Mouse (Mus musculus) liver, embryonic 11.5 days (tissue): ENCODE data around the gene Asic2. TPM values are rescaled to one million over a fixed set of nuclear protein-coding genes. Genes with fewer than 3 reads are reported as not detected.
"Not testable (repeated sequence)": the region's sequence is repeated elsewhere in the genome, so short reads cannot be mapped to it uniquely, and the experiment has no call there.

Experiments used
- ATAC-seq: fragments of 200-750 bp; cut with Nextera tagmentation; replicated peaks from 2 replicates; pipeline ENCODE4 v1.8.0; 2017; ENCODE audit warnings: moderate number of reproducible peaks, mild to moderate bottlenecking, moderate TSS enrichment, moderate library complexity; ENCODE audit not compliant: low FRiP score
- DNase-seq: peaks from one replicate; pipeline ENCODE4 v3.0.0-alpha.2; 2017; ENCODE audit warnings: low spot score
- H3K27ac ChIP-seq: fragments of 300-500 bp; sonication (generic); 2 replicates; pipeline ENCODE4 v1.5.1; 2014; ENCODE audit warnings: mild to moderate bottlenecking, low read depth, low read length, control low read depth
- H3K27me3 ChIP-seq: fragments of 300-500 bp; sonication (generic); replicated peaks from 2 replicates; pipeline ENCODE4 v1.6.1; 2014; ENCODE audit warnings: low read length, mixed read lengths; ENCODE audit not compliant: control insufficient read depth, insufficient read depth
- H3K36me3 ChIP-seq: fragments of 300-500 bp; sonication (generic); 2 replicates; pipeline ENCODE4 v1.6.1; 2014; ENCODE audit warnings: mild to moderate bottlenecking, low read length, moderate library complexity, mixed read lengths; ENCODE audit not compliant: control insufficient read depth, insufficient read depth
- H3K4me1 ChIP-seq: fragments of 300-500 bp; sonication (generic); replicated peaks from 2 replicates; pipeline ENCODE4 v1.6.1; 2014; ENCODE audit warnings: low read length, mixed read lengths; ENCODE audit not compliant: control insufficient read depth, insufficient read depth
- H3K4me2 ChIP-seq: fragments of 300-500 bp; sonication (generic); 2 replicates; pipeline ENCODE4 v1.6.1; 2014; ENCODE audit warnings: mild to moderate bottlenecking, control low read depth, moderate library complexity
- H3K4me3 ChIP-seq: fragments of 300-500 bp; sonication (generic); 2 replicates; pipeline ENCODE4 v1.5.1; 2014; ENCODE audit warnings: low read depth, low read length, control low read depth
- H3K9ac ChIP-seq: fragments of 300-500 bp; sonication (generic); 2 replicates; pipeline ENCODE4 v1.6.1; 2014; ENCODE audit warnings: low read depth, low read length, control low read depth
- H3K9me3 ChIP-seq: fragments of 300-500 bp; sonication (generic); 2 replicates; pipeline ENCODE4 v1.6.1; 2016; ENCODE audit warnings: low read length, inconsistent platforms, mixed read lengths; ENCODE audit not compliant: control insufficient read depth
- WGBS: fragments of 180-500 bp; shearing (Covaris S2); extraction: QIAGEN DNeasy Blood & Tissue Kit; methylation state at CpG from one replicate; pipeline ENCODE4 v1.1.7; 2014; 5-methylcytosine and 5-hydroxymethylcytosine counted together
- polyA plus RNA-seq: library from polyadenylated mRNA; unstranded; fragments of >200 nt; fragmentation: Nextera tagmentation; extraction: Ambion mirVana; gene quantifications from 2 replicates; pipeline ENCODE4 v1.2.1, GENCODE M21; 2014

Asic2 gene
- polyA plus RNA-seq, 1 experiment from 2014 or later, result 0.27 TPM

- ATAC-seq (no peak), DNase-seq (no peak)
- 62% methylated on average over 8 of the region's 8 CpGs for WGBS
- Histone ChIP-seq H3K36me3 (no peaks in the 10 kb centered on the region), H3K4me3 (no peak overlapping the region), H3K4me1 (no peaks in the 10 kb centered on the region), H3K27ac (no peak overlapping the region), H3K27me3 (no peaks in the 10 kb centered on the region), H3K9me3 (no peaks in the 10 kb centered on the region), H3K4me2 (no peak overlapping the region), H3K9ac (no peak overlapping the region)
These were observed 597.8 kb downstream of the Asic2 start for GRCm38 (mm10) chr11:81370426-81370810.

DNA sequence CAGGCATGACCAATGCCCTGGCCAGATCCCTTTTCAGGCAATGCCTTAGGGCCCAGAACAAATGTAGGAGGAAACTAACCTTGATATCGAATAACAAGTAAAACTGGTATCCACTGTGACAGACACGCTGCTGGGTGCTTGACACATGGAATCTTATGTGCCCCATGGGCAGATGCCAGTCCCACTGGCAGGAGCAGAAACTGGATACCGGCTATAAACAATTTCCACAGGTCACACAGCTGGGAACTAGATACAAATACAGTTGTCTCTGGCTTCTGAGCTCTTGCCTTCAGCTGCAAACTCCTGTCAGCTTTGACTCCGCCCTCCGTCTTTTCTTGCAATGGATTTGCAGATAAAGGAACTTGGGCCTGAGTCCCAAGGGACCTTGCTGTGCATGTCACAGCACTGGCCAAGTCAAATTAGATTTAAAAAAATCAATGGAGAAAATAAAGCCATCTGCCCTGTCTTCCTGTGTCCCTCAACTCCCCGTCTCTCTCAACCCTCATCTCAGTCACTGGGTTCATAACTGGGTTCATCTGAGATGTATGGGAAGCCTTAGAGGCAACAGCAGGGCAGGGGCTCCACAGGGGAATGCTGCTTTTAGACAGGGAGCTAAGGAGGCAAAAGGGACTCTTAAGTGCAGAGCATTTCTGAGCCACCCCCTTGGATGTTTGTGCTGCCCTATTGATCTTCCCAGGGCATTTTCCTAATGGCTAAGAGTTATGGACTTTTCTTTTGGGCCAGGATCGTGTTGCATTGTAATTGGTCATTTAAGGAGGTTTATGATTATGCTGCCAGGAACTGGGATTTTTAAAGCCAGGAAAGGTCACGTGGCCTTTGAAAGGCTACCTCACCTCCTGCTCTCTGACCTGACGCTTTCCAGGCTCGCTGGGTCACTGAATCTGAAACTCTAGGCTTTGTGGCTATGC is 598.5 kb downstream of the Asic2 start:
- no peak overlapping the region for H3K4me2 ChIP-seq
- no peaks in the 10 kb centered on the region for H3K27me3 ChIP-seq
- no peaks in the 10 kb centered on the region for H3K36me3 ChIP-seq
- H3K4me1 ChIP-seq, result no peaks in the 10 kb centered on the region
- no peak overlapping the region for H3K9ac ChIP-seq
- DNase-seq (no peak), ATAC-seq (no peak)
- WGBS, result 64% methylated on average over 10 of the region's 10 CpGs
- no peak overlapping the region for H3K27ac ChIP-seq
- no peak overlapping the region for H3K4me3 ChIP-seq
- no peaks in the 10 kb centered on the region for H3K9me3 ChIP-seq

- Histone ChIP-seq H3K4me1 (no peaks in the 10 kb centered on the region), H3K9ac (no peak overlapping the region), H3K27me3 (no peaks in the 10 kb centered on the region), H3K4me3 (no peak overlapping the region), H3K9me3 (no peaks in the 10 kb centered on the region), H3K27ac (no peak overlapping the region), H3K4me2 (no peak overlapping the region), H3K36me3 (no peaks in the 10 kb centered on the region)
- WGBS, result 88% methylated on average over 3 of the region's 3 CpGs
- no peak for DNase-seq
- ATAC-seq, result no peak
These were observed 603.8 kb downstream of the Asic2 start for GRCm38 (mm10) chr11:81364442-81364841.

DNA sequence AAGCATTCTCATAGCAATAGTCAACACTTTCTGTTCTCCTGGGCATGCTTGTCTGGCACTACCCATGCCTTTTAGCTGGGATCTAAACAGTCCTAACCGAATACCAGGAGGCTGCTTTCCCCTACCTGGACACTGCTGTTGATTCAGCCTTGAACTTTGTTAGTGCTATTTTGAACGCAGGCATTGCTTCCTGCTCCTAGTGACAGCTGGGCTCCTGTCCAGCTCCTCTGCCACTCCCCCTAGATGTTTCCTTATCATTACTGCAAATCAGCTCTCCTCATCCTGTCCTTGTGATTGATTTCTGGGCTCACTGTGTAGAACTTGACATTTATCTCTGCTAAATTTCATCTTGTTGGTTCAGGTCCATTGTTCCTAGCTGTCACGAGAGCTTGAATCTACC is 605.8 kb downstream of the Asic2 start:
- Histone ChIP-seq H3K9ac (no peak overlapping the region), H3K4me2 (no peak overlapping the region), H3K36me3 (no peaks in the 10 kb centered on the region), H3K4me3 (no peak overlapping the region), H3K27ac (no peak overlapping the region), H3K9me3 (no peaks in the 10 kb centered on the region), H3K4me1 (no peaks in the 10 kb centered on the region), H3K27me3 (no peaks in the 10 kb centered on the region)
- 45% methylated on average over 3 of the region's 3 CpGs for WGBS
- ATAC-seq (no peak), DNase-seq (no peak)

- H3K36me3 ChIP-seq, result no peaks in the 10 kb centered on the region
- no peak for ATAC-seq
- no peaks in the 10 kb centered on the region for H3K4me1 ChIP-seq
- H3K4me2 ChIP-seq, result no peak overlapping the region
- H3K27ac ChIP-seq, result no peak overlapping the region
- 46% methylated on average over 4 of the region's 4 CpGs for WGBS
- H3K27me3 ChIP-seq, result no peaks in the 10 kb centered on the region
- no peak overlapping the region for H3K4me3 ChIP-seq
- no peaks in the 10 kb centered on the region for H3K9me3 ChIP-seq
- no peak for DNase-seq
- no peak overlapping the region for H3K9ac ChIP-seq
These were observed 607.2 kb downstream of the Asic2 start for GRCm38 (mm10) chr11:81361040-81361439.

GRCm38 (mm10) chr11:81350498-81350897 is 617.8 kb downstream of the Asic2 start:
- DNase-seq, H3K27ac ChIP-seq, H3K27me3 ChIP-seq: not testable (repeated sequence)

GRCm38 (mm10) chr11:81331977-81332376 is 636.3 kb downstream of the Asic2 start:
- no peaks in the 10 kb centered on the region for H3K36me3 ChIP-seq
- no peak for ATAC-seq
- WGBS, result 74% methylated on average over 2 of the region's 2 CpGs
- H3K4me3 ChIP-seq, result no peak overlapping the region
- no peak overlapping the region for H3K9ac ChIP-seq
- H3K27ac ChIP-seq, result no peak overlapping the region
- H3K9me3 ChIP-seq, result no peaks in the 10 kb centered on the region
- H3K27me3 ChIP-seq, result no peaks in the 10 kb centered on the region
- no peaks in the 10 kb centered on the region for H3K4me1 ChIP-seq
- H3K4me2 ChIP-seq, result no peak overlapping the region
- no peak for DNase-seq

More at GRCm38 (mm10) chr11:81350498-81350897, 617.8 kb downstream of the Asic2 start:
- not testable (repeated sequence) for H3K36me3 ChIP-seq, ATAC-seq, H3K9ac ChIP-seq, H3K4me2 ChIP-seq, H3K4me3 ChIP-seq, H3K4me1 ChIP-seq, H3K9me3 ChIP-seq
- 45% methylated on average over 5 of the region's 6 CpGs for WGBS

GRCm38 (mm10) chr11:81330982-81331381 is 637.3 kb downstream of the Asic2 start:
- Histone ChIP-seq H3K4me1 (no peaks in the 10 kb centered on the region), H3K27me3 (no peaks in the 10 kb centered on the region), H3K9ac (no peak overlapping the region), H3K27ac (no peak overlapping the region), H3K9me3 (no peaks in the 10 kb centered on the region), H3K36me3 (no peaks in the 10 kb centered on the region), H3K4me2 (no peak overlapping the region), H3K4me3 (no peak overlapping the region)
- no peak for ATAC-seq
- no peak for DNase-seq
- WGBS, result 81% methylated on average over 3 of the region's 3 CpGs

DNA sequence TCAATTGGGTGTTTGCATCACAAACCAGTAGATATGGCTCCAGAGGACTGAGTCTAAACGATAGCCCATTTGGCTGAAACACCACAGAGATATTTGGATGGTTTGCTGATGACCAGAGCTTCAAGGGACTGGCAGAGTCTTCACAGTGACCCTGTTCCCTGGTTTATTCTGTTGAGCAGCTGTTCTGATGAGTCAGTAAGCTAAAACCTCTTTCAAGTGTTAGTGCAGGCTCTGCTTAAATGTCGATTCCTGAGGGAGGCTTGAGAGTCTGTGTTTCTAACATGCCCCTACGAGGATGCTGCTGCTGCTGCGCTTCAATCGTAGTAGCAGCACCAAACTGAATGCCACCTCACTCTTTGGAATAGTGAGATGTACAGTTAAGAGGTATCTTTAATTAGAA is 640.2 kb downstream of the Asic2 start:
- DNase-seq, result no peak
- no peak overlapping the region for H3K4me3 ChIP-seq
- H3K27me3 ChIP-seq, result no peaks in the 10 kb centered on the region
- H3K36me3 ChIP-seq, result no peaks in the 10 kb centered on the region
- no peaks in the 10 kb centered on the region for H3K9me3 ChIP-seq
- 81% methylated on average over 5 of the region's 5 CpGs for WGBS
- H3K27ac ChIP-seq, result no peak overlapping the region
- H3K4me2 ChIP-seq, result no peak overlapping the region
- ATAC-seq, result no peak
- H3K9ac ChIP-seq, result no peak overlapping the region
- no peaks in the 10 kb centered on the region for H3K4me1 ChIP-seq
